Mouse (Mus musculus): Measurements from ENCODE around the gene Sprr2e.

Sprr2e gene

GRCm38 (mm10) chr3:92351843-92352242, at the start of gene Sprr2e:
Gene Sprr2e (plus strand): TSS chr3:92352143.
- DNase-seq (ENCODE audit: low read depth, low spot score) = no peak

DNA sequence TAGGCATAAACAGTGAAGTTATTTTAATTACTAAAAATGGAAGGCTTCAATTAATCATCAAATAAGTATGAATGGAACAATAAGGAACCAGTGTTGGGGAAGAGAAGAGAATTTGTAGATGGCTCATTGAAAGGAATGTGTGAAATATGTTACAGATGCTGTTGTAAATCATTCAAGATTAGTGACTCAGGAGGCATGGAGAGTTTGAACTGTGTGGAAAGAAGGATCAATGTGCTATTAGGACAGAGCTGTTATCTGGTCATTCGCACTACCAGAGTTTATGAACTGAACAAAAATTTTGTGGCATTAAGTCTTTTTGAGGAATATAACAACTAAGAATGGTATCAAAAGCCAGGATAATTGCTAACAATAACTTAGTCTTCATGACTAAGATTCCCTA, 44.5 kb upstream of the Sprr2e start:
- no peak for DNase-seq (ENCODE audit: low read depth, low spot score)

DNA sequence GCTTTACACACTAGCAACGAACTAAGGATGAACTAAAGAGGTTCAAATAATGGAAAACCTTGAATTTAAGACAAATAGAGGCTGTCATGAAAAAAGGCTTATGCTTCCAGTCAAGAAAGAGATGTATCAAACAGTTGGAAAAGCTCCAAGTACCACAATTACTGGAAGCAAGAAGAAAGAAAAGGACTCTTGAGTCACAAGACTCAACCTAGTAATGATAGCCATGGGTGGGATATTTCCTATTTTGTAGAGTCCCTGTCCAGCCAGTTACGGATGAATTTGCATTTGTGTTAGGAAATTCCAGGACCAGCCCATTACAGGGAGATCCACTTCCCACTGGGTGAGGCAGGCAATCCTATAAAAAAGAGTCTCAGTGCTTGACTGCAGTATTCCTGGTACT, 35.6 kb upstream of the Sprr2e start, which contains the start of gene Sprr2b:
Gene Sprr2b, plus strand, starts transcription at position 301 of the 400 bp plus-strand sequence.
- DNase-seq (ENCODE audit: low read depth, low spot score) = no peak

DNA sequence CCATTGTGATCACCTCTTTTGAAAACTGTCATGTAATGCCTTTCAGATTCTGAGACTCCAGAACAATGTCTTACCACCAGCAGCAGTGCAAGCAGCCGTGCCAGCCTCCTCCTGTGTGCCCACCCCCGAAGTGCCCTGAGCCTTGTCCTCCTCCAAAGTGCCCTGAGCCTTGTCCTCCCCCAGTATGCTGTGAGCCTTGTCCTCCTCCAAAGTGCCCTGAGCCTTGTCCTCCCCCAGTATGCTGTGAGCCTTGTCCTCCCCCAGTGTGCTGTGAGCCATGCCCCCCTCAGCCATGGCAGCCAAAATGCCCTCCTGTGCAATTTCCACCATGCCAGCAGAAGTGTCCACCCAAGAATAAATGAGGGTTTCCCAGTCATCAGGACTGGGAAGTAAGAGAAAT, 34.6 kb upstream of the Sprr2e start:
- no peak for DNase-seq (ENCODE audit: low read depth, low spot score)

GRCm38 (mm10) chr3:92336278-92336677, 15.7 kb upstream of the Sprr2e start:
- no peak for DNase-seq (ENCODE audit: low read depth, low spot score)

DNA sequence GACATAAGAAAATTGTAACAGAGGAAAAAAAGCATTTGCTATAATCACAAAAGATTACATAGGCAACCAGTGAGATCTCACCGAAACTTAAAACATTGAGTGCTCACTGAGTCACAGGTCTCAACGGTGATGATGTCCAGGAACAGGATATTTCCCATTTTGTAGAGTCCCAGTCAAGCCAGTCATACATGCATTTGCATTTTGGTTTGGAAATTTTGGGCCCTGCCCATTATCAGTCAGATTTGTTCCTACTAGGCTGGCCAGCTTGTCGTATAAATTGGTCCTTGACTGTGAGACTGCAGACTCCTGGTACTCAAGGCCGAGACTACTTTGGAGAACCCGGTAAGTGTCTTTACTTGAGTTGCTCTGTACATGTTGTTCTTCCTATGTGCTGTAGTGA, 13.1 kb upstream of the Sprr2e start, which contains the start of gene Sprr2d:
Gene Sprr2d, plus strand, starts transcription at position 301 of the 400 bp plus-strand sequence.
- DNase-seq (ENCODE audit: low read depth, low spot score) = no peak

- DNase-seq (ENCODE audit: low read depth, low spot score) = no peak
These were observed 9.7 kb downstream of the Sprr2e start for GRCm38 (mm10) chr3:92361619-92362018.

DNA sequence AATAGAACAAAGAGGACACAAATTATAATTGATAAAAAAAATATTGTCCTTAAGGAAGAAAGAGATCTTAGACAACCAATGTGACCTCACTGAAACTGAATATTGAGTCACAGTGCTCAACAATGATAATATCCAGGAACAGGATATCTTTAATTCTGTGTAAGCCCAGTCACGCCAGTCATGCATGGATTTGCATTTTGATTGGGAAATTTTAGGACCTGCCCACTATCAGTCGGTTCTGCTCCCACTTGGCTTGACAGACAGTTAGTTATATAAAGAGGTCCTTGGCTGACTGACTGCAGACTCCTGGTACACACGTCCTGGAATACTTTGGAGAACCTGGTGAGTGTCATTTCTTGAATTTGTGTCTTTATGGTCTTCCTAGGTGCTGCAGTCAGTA, 12.9 kb downstream of the Sprr2e start, which contains the start of gene Sprr2f:
Gene Sprr2f, plus strand, starts transcription at position 301 of the 400 bp plus-strand sequence.
- no peak for DNase-seq (ENCODE audit: low read depth, low spot score)

DNA sequence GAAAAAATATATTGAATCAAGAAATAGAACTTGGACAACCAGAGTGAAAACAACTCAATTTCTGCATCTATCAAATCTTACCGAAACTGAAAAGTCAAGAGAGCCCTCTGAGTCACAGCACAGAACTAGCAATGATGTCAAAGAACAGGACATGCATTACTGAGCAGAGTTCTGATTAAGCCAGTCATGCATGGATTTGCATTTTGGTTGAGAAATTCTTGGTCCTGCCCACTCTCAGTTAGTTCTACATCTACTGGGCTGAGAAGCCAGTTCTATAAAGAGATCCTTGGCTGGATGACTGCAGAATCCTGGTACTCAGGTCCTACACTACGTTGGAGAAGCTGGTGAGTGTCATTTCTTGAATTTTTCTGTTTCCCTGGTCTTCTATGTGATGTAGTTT, 21.7 kb downstream of the Sprr2e start:
- DNase-seq (ENCODE audit: low read depth, low spot score) = no peak

- DNase-seq (ENCODE audit: low read depth, low spot score) = no peak
These were observed 33.4 kb downstream of the Sprr2e start, which contains the start of gene Sprr2h for GRCm38 (mm10) chr3:92385385-92385784. Gene Sprr2h (plus strand): TSS chr3:92385685.

DNA sequence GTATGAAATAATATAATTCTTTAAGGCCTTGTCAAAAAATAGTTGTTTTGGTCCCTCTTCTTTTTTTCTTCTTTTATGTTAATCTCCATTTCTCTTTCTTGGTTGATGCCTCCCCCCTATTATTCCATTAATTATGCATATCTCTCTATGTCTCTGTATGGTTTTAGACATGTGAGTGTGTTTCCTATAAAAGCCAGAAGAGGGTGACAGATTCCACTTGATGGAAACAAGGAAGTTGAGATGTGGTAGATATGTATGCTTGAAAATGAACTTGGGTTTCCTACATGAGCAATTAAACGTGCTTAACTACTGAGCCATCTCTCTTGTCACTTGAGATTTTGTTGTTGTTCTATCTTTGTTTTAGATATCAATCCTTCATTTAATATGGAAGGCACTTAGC, 42.4 kb downstream of the Sprr2e start:
- DNase-seq (ENCODE audit: low read depth, low spot score) = no peak

Measured in telencephalon, adult 2 months (tissue).